ENCODE assay signal across 10 mouse cellular contexts in the genomic region with DNA sequence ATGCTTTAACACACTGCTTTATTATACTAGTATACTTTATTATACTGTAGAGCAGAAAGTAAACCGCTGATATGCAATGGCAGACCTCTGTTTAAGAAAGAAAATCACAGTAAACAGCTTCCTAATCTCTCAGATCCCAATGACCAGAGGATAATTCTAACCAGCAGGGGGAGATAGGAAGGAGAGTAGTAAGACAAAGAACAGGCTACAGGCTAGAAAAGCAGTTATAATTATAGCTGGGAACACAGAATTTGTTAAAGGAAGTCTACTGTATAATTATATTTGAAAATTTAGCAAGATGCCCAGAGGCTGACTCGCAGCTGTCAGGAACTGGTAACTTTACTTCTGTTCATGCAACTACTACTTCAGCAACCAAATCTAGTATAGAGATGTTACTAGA.
DNase-seq lines count a peak whose midpoint lies in the region; ATAC-seq and TF ChIP-seq lines count a peak whose summit lies in the region.
"Had no signal": no experiment of that assay in that cellular context is flagged by ENCODE, and none has a peak within 500 bp of the region (broad histone marks: within the 10 kb centered on the region; RNA-seq: fewer than 3 reads in every experiment).

No protein-coding gene starts in this region.

- no peak for TF ChIP-seq CTCF in liver, adult 2 months (IDR thresholded peaks at IDR 0.05; ENCODE audit: low read depth, low read length)

- TF ChIP-seq POLR2A in liver, adult 2 months (IDR thresholded peaks at IDR 0.05; ENCODE audit: extremely low read depth, insufficient read depth, low read length) = no peak

- no peaks in the 10 kb centered on the region; the same call in 1 of the 2 replicates for H3K79me2 ChIP-seq in liver, adult 2 months (ENCODE audit: control insufficient read depth, insufficient read depth, low read length)

- no peak overlapping the region for H3K4me2 ChIP-seq in embryonic facial prominence, embryonic 11.5 days (ENCODE audit: low read depth, low read length)
- H3K4me2 ChIP-seq in liver, embryonic 12.5 days = no peak overlapping the region
- no peak overlapping the region for H3K4me2 ChIP-seq in midbrain, embryonic 15.5 days
- H3K4me2 ChIP-seq in heart, embryonic 12.5 days = no peak overlapping the region
- H3K4me2 ChIP-seq: liver, embryonic 15.5 days had no signal

- no peak for ATAC-seq in embryonic facial prominence, embryonic 11.5 days (replicated peaks; ENCODE audit: insufficient number of reproducible peaks, low FRiP score, low TSS enrichment, low read depth)
- ATAC-seq in liver, embryonic 12.5 days = no peak
- peak; percentile 60; the same call in 1 of the 2 replicates for ATAC-seq in midbrain, embryonic 15.5 days (replicated peaks)
- no peak for ATAC-seq in heart, embryonic 12.5 days (ENCODE audit: insufficient number of reproducible peaks, low FRiP score)

- no peaks in the 10 kb centered on the region for H3K4me1 ChIP-seq in embryonic facial prominence, embryonic 11.5 days (ENCODE audit: control insufficient read depth, insufficient read depth, low read length)
- no peaks in the 10 kb centered on the region for H3K4me1 ChIP-seq in embryonic facial prominence, embryonic 10.5 days
- H3K4me1 ChIP-seq in liver, adult 2 months (ENCODE audit: control insufficient read depth, insufficient read depth, low read length) = no peaks in the 10 kb centered on the region; the same call in 1 of the 2 replicates
- no peaks in the 10 kb centered on the region for H3K4me1 ChIP-seq in liver, embryonic 12.5 days
- H3K4me1 ChIP-seq in midbrain, embryonic 15.5 days = no peaks in the 10 kb centered on the region
- H3K4me1 ChIP-seq in heart, embryonic 12.5 days (replicated peaks) = no peaks in the 10 kb centered on the region
- H3K4me1 ChIP-seq: liver, embryonic 15.5 days had no signal

- no peak overlapping the region for H3K4me3 ChIP-seq in embryonic facial prominence, embryonic 11.5 days (ENCODE audit: low read depth, low read length)
- H3K4me3 ChIP-seq in embryonic facial prominence, embryonic 10.5 days = no peak overlapping the region
- H3K4me3 ChIP-seq in liver, adult 2 months (ENCODE audit: insufficient read depth, low read depth, low read length) = no peak overlapping the region
- H3K4me3 ChIP-seq in liver, embryonic 12.5 days = no peak overlapping the region
- H3K4me3 ChIP-seq in midbrain, embryonic 15.5 days = no peak overlapping the region
- no peak overlapping the region for H3K4me3 ChIP-seq in heart, embryonic 12.5 days
- H3K4me3 ChIP-seq: liver, embryonic 15.5 days had no signal

- no peaks in the 10 kb centered on the region for H3K9me3 ChIP-seq in embryonic facial prominence, embryonic 11.5 days (replicated peaks; ENCODE audit: control insufficient read depth, low read length)
- no peaks in the 10 kb centered on the region for H3K9me3 ChIP-seq in embryonic facial prominence, embryonic 10.5 days
- H3K9me3 ChIP-seq in liver, embryonic 12.5 days (replicated peaks) = no peaks in the 10 kb centered on the region
- H3K9me3 ChIP-seq in midbrain, embryonic 15.5 days = no peaks in the 10 kb centered on the region
- no peaks in the 10 kb centered on the region for H3K9me3 ChIP-seq in heart, embryonic 12.5 days (replicated peaks)
- H3K9me3 ChIP-seq: liver, embryonic 15.5 days had no signal

- H3K9ac ChIP-seq in embryonic facial prominence, embryonic 11.5 days (replicated peaks; ENCODE audit: low read length) = no peak overlapping the region
- no peak overlapping the region for H3K9ac ChIP-seq in liver, adult 2 months (ENCODE audit: low read depth, low read length)
- no peak overlapping the region for H3K9ac ChIP-seq in liver, embryonic 12.5 days
- H3K9ac ChIP-seq in midbrain, embryonic 15.5 days = no peak overlapping the region
- H3K9ac ChIP-seq in heart, embryonic 12.5 days = no peak overlapping the region
- H3K9ac ChIP-seq: liver, embryonic 15.5 days had no signal

- no peaks in the 10 kb centered on the region for H3K36me3 ChIP-seq in embryonic facial prominence, embryonic 11.5 days (replicated peaks; ENCODE audit: control insufficient read depth, insufficient read depth, low read depth, low read length)
- H3K36me3 ChIP-seq in embryonic facial prominence, embryonic 10.5 days (replicated peaks) = no peaks in the 10 kb centered on the region
- no peaks in the 10 kb centered on the region for H3K36me3 ChIP-seq in liver, adult 2 months (ENCODE audit: control insufficient read depth, insufficient read depth, low read length)
- no peaks in the 10 kb centered on the region for H3K36me3 ChIP-seq in liver, embryonic 12.5 days
- no peaks in the 10 kb centered on the region for H3K36me3 ChIP-seq in midbrain, embryonic 15.5 days (replicated peaks)
- H3K36me3 ChIP-seq in heart, embryonic 12.5 days = 0 out of 2 replicates have a peak, but pooled peaks cover 4% of the 10 kb centered on the region
- H3K36me3 ChIP-seq: liver, embryonic 15.5 days had no signal

- 54% methylated on average over 2 of the region's 2 CpGs for WGBS in embryonic facial prominence, embryonic 11.5 days
- WGBS in embryonic facial prominence, embryonic 10.5 days = 70% methylated on average over 2 of the region's 2 CpGs
- WGBS in liver, adult 2 months = 55% methylated on average over 2 of the region's 2 CpGs
- 57% methylated on average over 2 of the region's 2 CpGs for WGBS in liver, embryonic 12.5 days (ENCODE audit: insufficient replicate concordance)
- 56% methylated on average over 2 of the region's 2 CpGs for WGBS in midbrain, embryonic 15.5 days
- 67% methylated on average over 2 of the region's 2 CpGs for WGBS in heart, embryonic 12.5 days

- peak; percentile 61 for DNase-seq in embryonic facial prominence, embryonic 11.5 days (ENCODE audit: low spot score)
- no peak for DNase-seq in embryonic facial prominence, embryonic 10.5 days (ENCODE audit: low spot score)
- DNase-seq in liver, adult 2 months (ENCODE audit: extremely low read depth, low read depth, low spot score) = peak; percentile 19
- DNase-seq in c-Kit-positive CD71-positive TER-119-positive erythroid progenitor cells, embryonic 14.5 days (ENCODE audit: low spot score) = peak; percentile 5
- no peak for DNase-seq in thymus, postnatal 4 days
- DNase-seq: gastrocnemius, postnatal 25 days had no signal

- H3K27me3 ChIP-seq in embryonic facial prominence, embryonic 11.5 days (ENCODE audit: control insufficient read depth, insufficient read depth, low read length) = no peaks in the 10 kb centered on the region
- no peaks in the 10 kb centered on the region for H3K27me3 ChIP-seq in embryonic facial prominence, embryonic 10.5 days (replicated peaks; ENCODE audit: low read depth, poor library complexity, severe bottlenecking)
- no peaks in the 10 kb centered on the region for H3K27me3 ChIP-seq in liver, adult 2 months (ENCODE audit: control insufficient read depth, insufficient read depth, low read length)
- no peaks in the 10 kb centered on the region for H3K27me3 ChIP-seq in liver, embryonic 12.5 days (replicated peaks)
- H3K27me3 ChIP-seq in midbrain, embryonic 15.5 days (replicated peaks) = no peaks in the 10 kb centered on the region
- H3K27me3 ChIP-seq in heart, embryonic 12.5 days (replicated peaks) = no peaks in the 10 kb centered on the region
- H3K27me3 ChIP-seq: liver, embryonic 15.5 days had no signal

- H3K27ac ChIP-seq in embryonic facial prominence, embryonic 11.5 days (replicated peaks; ENCODE audit: low read depth, low read length) = no peak overlapping the region
- no peak overlapping the region for H3K27ac ChIP-seq in embryonic facial prominence, embryonic 10.5 days (replicated peaks)
- no peak overlapping the region for H3K27ac ChIP-seq in liver, adult 2 months (replicated peaks; ENCODE audit: insufficient read depth, low read depth, low read length)
- H3K27ac ChIP-seq in liver, embryonic 12.5 days = no peak overlapping the region
- H3K27ac ChIP-seq in midbrain, embryonic 15.5 days = no peak overlapping the region
- H3K27ac ChIP-seq in heart, embryonic 12.5 days (ENCODE audit: poor library complexity, severe bottlenecking) = no peak overlapping the region
- H3K27ac ChIP-seq: liver, embryonic 15.5 days had no signal

Comparison
In these comparisons a context has a peak if more than half of its experiments do, and no peak if none do; other contexts are left out.
1. DNase-seq: peak in embryonic facial prominence, embryonic 11.5 days (single experiment), liver, adult 2 months (single experiment) and c-Kit-positive CD71-positive TER-119-positive erythroid progenitor cells, embryonic 14.5 days (single experiment); none in embryonic facial prominence, embryonic 10.5 days (single experiment) and thymus, postnatal 4 days (single experiment).